Mouse (Mus musculus) myocyte (in vitro differentiated cells): ENCODE data around the gene 1110017D15Rik. TPM values are rescaled to one million over a fixed set of nuclear protein-coding genes. Genes with fewer than 3 reads are reported as not detected.

Source experiments
- H3K27me3 ChIP-seq: one replicate; pipeline ENCODE4 v1.6.1; 2011; ENCODE audit not compliant: control insufficient read depth, insufficient read depth, insufficient read length
- H3K36me3 ChIP-seq: one replicate; pipeline ENCODE4 v1.6.1; 2011; ENCODE audit not compliant: control insufficient read depth, insufficient read depth
- H3K4me2 ChIP-seq: one replicate; pipeline ENCODE4 v1.6.1; 2011; ENCODE audit warnings: low read depth, control low read depth
- H3K4me3 ChIP-seq: one replicate; pipeline ENCODE4 v1.5.1; 2011; ENCODE audit warnings: mild to moderate bottlenecking, control low read depth, moderate library complexity
- H3K79me2 ChIP-seq: one replicate; pipeline ENCODE4 v1.6.1; 2011; ENCODE audit not compliant: control insufficient read depth, insufficient read depth
- H3ac ChIP-seq: one replicate; pipeline ENCODE4 v1.6.1; 2011; ENCODE audit not compliant: control insufficient read depth, insufficient read length
- CEBPB ChIP-seq: IDR thresholded peaks from 2 replicates; pipeline ENCODE4 v1.6.1; 2011; ENCODE audit warnings: mild to moderate bottlenecking, moderate library complexity; ENCODE audit not compliant: poor library complexity, insufficient read depth, severe bottlenecking
- E2F4 ChIP-seq: IDR thresholded peaks from one replicate; pipeline ENCODE4 v1.6.1; 2011; ENCODE audit warnings: mild to moderate bottlenecking, control low read depth, moderate library complexity; ENCODE audit not compliant: insufficient read depth
- MAX ChIP-seq: IDR thresholded peaks from one replicate; pipeline ENCODE4 v1.6.1; 2011; ENCODE audit warnings: low read depth, mild to moderate bottlenecking, control low read depth
- MYOD1 ChIP-seq, 3 experiments: IDR thresholded peaks; one replicate each; pipeline ENCODE4 v1.6.1; 2011; ENCODE audit warnings: control low read depth in 2 of 3, low read depth in 2 of 3, mild to moderate bottlenecking in 2 of 3, moderate library complexity in 1 of 3; ENCODE audit not compliant: insufficient read length in 2 of 3, control insufficient read depth in 1 of 3
- MYOG ChIP-seq, 3 experiments: IDR thresholded peaks; one replicate each; pipeline ENCODE4 v1.6.1; 2011; ENCODE audit warnings: control low read depth in 2 of 3, low read depth in 2 of 3, mild to moderate bottlenecking in 2 of 3; ENCODE audit not compliant: insufficient read length in 2 of 3, control insufficient read depth in 1 of 3, insufficient read depth in 1 of 3
- POLR2A ChIP-seq: IDR thresholded peaks from one replicate; pipeline ENCODE4 v1.6.1; 2011; ENCODE audit warnings: low read depth, mild to moderate bottlenecking, control low read depth, moderate library complexity; ENCODE audit not compliant: insufficient read length
- POLR2AphosphoS2 ChIP-seq: IDR thresholded peaks from one replicate; pipeline ENCODE4 v1.6.1; 2011; ENCODE audit warnings: low read depth, control low read depth; ENCODE audit not compliant: insufficient read length
- REST ChIP-seq: IDR thresholded peaks from one replicate; pipeline ENCODE4 v1.6.1; 2011; ENCODE audit warnings: mild to moderate bottlenecking, control low read depth, moderate library complexity; ENCODE audit not compliant: insufficient read depth, insufficient read length
- SRF ChIP-seq: IDR thresholded peaks from one replicate; pipeline ENCODE4 v1.6.1; 2011; ENCODE audit warnings: low read depth; ENCODE audit not compliant: control insufficient read depth, insufficient read length
- TCF12 ChIP-seq: IDR thresholded peaks from one replicate; pipeline ENCODE4 v1.6.1; 2011; ENCODE audit warnings: mild to moderate bottlenecking, control low read depth; ENCODE audit not compliant: poor library complexity, insufficient read depth, severe bottlenecking
- TCF3 ChIP-seq: IDR thresholded peaks from one replicate; pipeline ENCODE4 v1.6.1; 2011; ENCODE audit warnings: low read depth, control low read depth; ENCODE audit not compliant: insufficient read length
- USF1 ChIP-seq: IDR thresholded peaks from one replicate; pipeline ENCODE4 v1.6.1; 2011; ENCODE audit warnings: low read depth, mild to moderate bottlenecking, control low read depth, moderate library complexity
- polyA plus RNA-seq: library from polyadenylated mRNA; unstranded; fragments of >200 nt; fragmentation: generic; extraction: Trizol; gene quantifications from one replicate; pipeline ENCODE4 v1.2.1, GENCODE M21; 2012; ENCODE audit warnings: missing spikeins

The 1110017D15Rik gene
- polyA plus RNA-seq, 1 experiment, result 0.06 TPM

GRCm38 (mm10) chr4:41527076-41527475, 9.9 kb upstream of the 1110017D15Rik start:
- peaks cover 20% of the 10 kb centered on the region for H3K27me3 ChIP-seq
- TF ChIP-seq MAX, result no peak
- no peak for TF ChIP-seq TCF12
- no peak for TF ChIP-seq REST
- TF ChIP-seq SRF, result no peak
- TF ChIP-seq POLR2AphosphoS2, result no peak
- TF ChIP-seq POLR2A, result no peak
- no peak for TF ChIP-seq E2F4
- TF ChIP-seq MYOD1 (IDR thresholded peaks at IDR 0.05; ENCODE audit: control insufficient read depth in 1 of 3, insufficient read length in 2 of 3, low read depth in 2 of 3), result no peak
- TF ChIP-seq CEBPB, result no peak
- TF ChIP-seq TCF3, result no peak
- TF ChIP-seq MYOG (IDR thresholded peaks at IDR 0.05; ENCODE audit: control insufficient read depth in 1 of 3, insufficient read depth in 1 of 3, insufficient read length in 2 of 3, low read depth in 2 of 3), result no peak
- no peak for TF ChIP-seq USF1
- no peaks in the 10 kb centered on the region for H3K79me2 ChIP-seq
- H3K4me3 ChIP-seq, result no peak overlapping the region
- no peak overlapping the region for H3ac ChIP-seq
- no peaks in the 10 kb centered on the region for H3K36me3 ChIP-seq
- H3K4me2 ChIP-seq, result no peak overlapping the region

GRCm38 (mm10) chr4:41526553-41526952, 9.4 kb upstream of the 1110017D15Rik start:
- Histone ChIP-seq H3K4me3 (no peak overlapping the region), H3K79me2 (no peaks in the 10 kb centered on the region), H3ac (no peak overlapping the region), H3K4me2 (no peak overlapping the region), H3K36me3 (no peaks in the 10 kb centered on the region), H3K27me3 (peaks cover 20% of the 10 kb centered on the region)
- no peak for TF ChIP-seq MYOG (IDR thresholded peaks at IDR 0.05; ENCODE audit: control insufficient read depth in 1 of 3, insufficient read depth in 1 of 3, insufficient read length in 2 of 3, low read depth in 2 of 3)
- TF ChIP-seq REST, result no peak
- no peak for TF ChIP-seq POLR2A
- no peak for TF ChIP-seq TCF12
- no peak for TF ChIP-seq TCF3
- TF ChIP-seq CEBPB, result no peak
- no peak for TF ChIP-seq USF1
- TF ChIP-seq MAX, result no peak
- TF ChIP-seq MYOD1 (IDR thresholded peaks at IDR 0.05; ENCODE audit: control insufficient read depth in 1 of 3, insufficient read length in 2 of 3, low read depth in 2 of 3), result no peak
- TF ChIP-seq E2F4, result no peak
- TF ChIP-seq SRF, result no peak
- TF ChIP-seq POLR2AphosphoS2, result no peak

DNA sequence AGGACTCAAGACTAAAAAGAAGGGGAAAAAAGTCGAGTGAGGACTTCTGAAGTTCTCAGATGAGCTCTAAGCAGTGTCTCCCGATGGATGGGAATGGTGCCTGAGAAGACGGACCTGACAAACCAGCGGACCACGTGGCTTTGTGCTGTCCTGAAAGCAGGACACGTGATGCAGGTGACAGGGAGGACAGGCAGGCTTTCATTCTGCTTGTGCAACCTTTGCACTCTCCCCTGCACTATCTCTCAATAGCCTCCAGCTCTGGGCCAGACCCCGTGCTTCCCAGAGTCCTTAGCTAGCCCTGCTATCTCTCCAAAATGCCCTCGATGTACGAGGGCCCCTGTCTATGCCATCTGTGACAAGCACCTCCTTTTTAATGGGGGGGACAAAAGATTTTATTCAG, 7.7 kb upstream of the 1110017D15Rik start:
- Histone ChIP-seq H3K79me2 (no peaks in the 10 kb centered on the region), H3K36me3 (no peaks in the 10 kb centered on the region), H3K27me3 (peaks cover 17% of the 10 kb centered on the region), H3K4me3 (no peak overlapping the region), H3ac (no peak overlapping the region), H3K4me2 (no peak overlapping the region)
- TF ChIP-seq TCF3 (no peak), POLR2AphosphoS2 (no peak), REST (no peak), POLR2A (no peak)

GRCm38 (mm10) chr4:41523839-41524238, 6.7 kb upstream of the 1110017D15Rik start:
- Histone ChIP-seq H3K27me3 (peaks cover 18% of the 10 kb centered on the region), H3K36me3 (no peaks in the 10 kb centered on the region), H3K79me2 (no peaks in the 10 kb centered on the region), H3K4me2 (no peak overlapping the region), H3ac (no peak overlapping the region), H3K4me3 (no peak overlapping the region)
- TF ChIP-seq E2F4, result no peak
- TF ChIP-seq REST, result no peak
- no peak for TF ChIP-seq TCF12
- TF ChIP-seq MYOG (IDR thresholded peaks at IDR 0.05; ENCODE audit: control insufficient read depth in 1 of 3, insufficient read depth in 1 of 3, insufficient read length in 2 of 3, low read depth in 2 of 3), result no peak
- TF ChIP-seq MAX, result no peak
- TF ChIP-seq POLR2A, result no peak
- TF ChIP-seq POLR2AphosphoS2, result no peak
- no peak for TF ChIP-seq MYOD1 (IDR thresholded peaks at IDR 0.05; ENCODE audit: control insufficient read depth in 1 of 3, insufficient read length in 2 of 3, low read depth in 2 of 3)
- TF ChIP-seq CEBPB, result no peak
- no peak for TF ChIP-seq USF1
- no peak for TF ChIP-seq SRF
- no peak for TF ChIP-seq TCF3

- H3ac ChIP-seq, result no peak overlapping the region
- H3K27me3 ChIP-seq, result peaks cover 18% of the 10 kb centered on the region
- H3K36me3 ChIP-seq, result no peaks in the 10 kb centered on the region
- no peak for TF ChIP-seq TCF12
- TF ChIP-seq E2F4, result no peak
- TF ChIP-seq MYOG (IDR thresholded peaks at IDR 0.05; ENCODE audit: control insufficient read depth in 1 of 3, insufficient read depth in 1 of 3, insufficient read length in 2 of 3, low read depth in 2 of 3), result no peak
- TF ChIP-seq MAX, result no peak
- no peak for TF ChIP-seq POLR2AphosphoS2
- TF ChIP-seq MYOD1 (IDR thresholded peaks at IDR 0.05; ENCODE audit: control insufficient read depth in 1 of 3, insufficient read length in 2 of 3, low read depth in 2 of 3), result no peak
- TF ChIP-seq CEBPB, result no peak
- no peak for TF ChIP-seq USF1
- TF ChIP-seq POLR2A, result no peak
- TF ChIP-seq SRF, result no peak
- no peak overlapping the region for H3K4me2 ChIP-seq
- no peaks in the 10 kb centered on the region for H3K79me2 ChIP-seq
- no peak overlapping the region for H3K4me3 ChIP-seq
These were observed 5.7 kb upstream of the 1110017D15Rik start for GRCm38 (mm10) chr4:41522788-41523187.
